Mouse (Mus musculus): ENCODE data around the gene Cacnb2.
A peak's percentile ranks its signal among the peaks of the same experiment; 100 is the strongest.
"Not testable (repeated sequence)": the region's sequence is repeated elsewhere in the genome, so short reads cannot be mapped to it uniquely, and the experiment has no call there.

The Cacnb2 gene

DNA sequence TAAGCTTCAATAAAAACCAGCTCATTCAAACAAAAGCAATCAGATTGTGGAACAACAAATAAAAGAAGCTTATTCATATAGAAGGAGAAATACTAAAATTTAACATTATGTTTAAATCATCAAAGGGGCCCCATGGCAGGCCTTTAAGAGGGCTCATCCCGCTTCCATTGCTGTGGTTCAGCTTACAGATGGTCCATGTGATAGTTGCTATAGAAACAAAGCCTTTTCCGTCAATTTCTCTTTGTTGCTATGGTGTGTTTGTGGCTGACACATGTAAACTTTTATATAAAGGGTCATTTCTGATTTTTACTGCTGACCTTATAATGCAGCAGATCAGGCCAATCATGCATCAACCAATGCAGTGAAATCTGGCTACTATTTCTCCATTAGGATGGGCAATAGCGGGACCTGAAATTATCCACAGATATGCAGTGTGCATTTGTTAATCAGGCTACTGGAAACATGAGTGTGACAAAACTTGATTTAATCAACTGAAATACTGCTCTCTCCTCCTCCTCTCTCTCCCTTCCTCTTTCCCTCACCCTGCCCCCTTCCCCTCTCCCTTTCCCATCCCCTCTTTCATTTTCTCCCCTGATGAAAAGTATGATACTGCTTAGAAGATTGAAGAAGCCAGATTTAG is 54.4 kb downstream of the Cacnb2 start:
- DNase-seq, result no peak

DNA sequence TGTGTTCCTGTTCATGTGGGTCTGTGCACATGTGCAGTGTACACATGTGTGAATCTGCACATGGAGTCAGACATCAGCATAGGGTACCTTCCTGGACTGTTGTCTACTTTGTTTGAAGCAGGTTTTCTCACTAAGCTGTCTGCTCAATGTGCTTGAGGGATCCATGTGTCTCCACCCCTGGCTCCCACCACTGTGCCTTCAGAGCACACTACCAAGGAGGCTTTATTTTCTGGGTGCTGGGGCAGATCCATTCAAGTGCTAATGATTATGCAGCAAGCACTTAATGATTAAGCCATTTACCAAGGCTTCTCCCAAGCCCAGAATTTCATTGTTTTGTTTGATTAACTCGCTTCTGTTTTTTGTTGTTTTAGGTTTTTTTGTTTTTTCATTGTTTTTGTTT is 62.3 kb downstream of the Cacnb2 start:
- DNase-seq, result no peak

DNA sequence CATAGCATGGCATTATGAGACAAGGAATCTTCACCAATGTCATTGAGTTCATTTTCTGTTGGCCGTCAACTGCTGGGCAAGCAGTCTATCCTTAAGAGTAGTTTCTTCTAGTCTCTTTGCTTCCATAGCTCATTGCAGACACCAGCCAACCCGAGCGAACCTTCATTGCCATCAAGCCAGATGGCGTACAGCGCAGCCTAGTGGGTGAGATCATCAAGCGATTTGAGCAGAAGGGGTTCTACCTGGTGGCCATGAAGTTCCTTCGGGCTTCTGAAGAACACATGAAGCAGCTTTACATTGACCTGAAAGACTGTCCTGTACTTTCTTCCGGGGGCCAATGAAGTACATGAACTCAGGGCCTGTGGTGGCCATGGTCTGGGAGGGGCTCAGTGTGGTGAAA is 69.2 kb downstream of the Cacnb2 start:
- DNase-seq, result no peak

DNA sequence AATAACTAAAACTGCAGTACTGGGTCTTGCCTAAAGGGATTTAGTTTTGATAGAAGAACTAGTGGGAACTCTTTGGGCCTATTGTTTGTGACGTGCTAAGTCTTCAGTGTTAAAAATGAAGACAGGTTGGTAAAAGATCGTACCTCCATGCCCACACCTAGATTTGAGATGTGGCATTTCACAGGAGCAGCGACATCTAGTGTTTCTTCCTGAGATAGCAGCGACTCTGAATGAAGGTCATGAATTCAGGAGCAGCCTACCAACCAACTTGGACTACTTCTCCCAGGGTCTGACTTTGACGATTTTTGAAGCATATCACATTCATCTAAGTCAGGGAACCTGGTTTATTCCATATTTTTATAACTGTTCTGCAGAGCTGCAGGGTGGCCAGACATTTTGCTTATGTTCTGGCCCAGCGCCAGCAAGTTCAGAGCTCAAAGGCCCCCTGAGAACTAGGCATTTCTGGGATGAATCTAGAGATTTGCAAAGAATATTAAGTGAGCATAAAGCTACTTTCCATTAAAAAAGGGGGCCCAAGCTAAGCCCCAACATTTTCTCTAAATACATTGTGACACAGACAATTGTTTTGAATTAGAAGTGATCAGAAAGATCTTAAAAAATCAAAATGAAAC is 74.1 kb downstream of the Cacnb2 start:
- DNase-seq, result peak; percentile 52

DNA sequence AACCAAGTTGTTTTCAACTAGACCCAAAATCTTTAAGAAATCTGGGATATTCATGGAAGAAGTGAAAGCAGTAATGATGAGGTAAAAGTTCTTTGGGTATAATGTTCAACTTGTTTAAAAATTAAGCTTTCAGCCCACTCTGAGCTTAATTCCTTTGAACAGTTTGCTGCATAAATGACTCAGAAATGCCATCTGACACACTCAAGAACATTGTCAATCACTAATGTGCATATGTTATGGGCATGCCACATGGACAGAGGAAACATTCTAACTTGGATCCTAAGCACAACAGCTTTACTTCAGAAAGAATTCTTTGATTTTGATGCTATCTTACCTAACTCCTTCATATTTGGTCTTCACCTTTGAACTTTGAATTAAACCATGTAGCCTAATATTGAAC is 81.3 kb downstream of the Cacnb2 start:
- DNase-seq, result no peak

DNA sequence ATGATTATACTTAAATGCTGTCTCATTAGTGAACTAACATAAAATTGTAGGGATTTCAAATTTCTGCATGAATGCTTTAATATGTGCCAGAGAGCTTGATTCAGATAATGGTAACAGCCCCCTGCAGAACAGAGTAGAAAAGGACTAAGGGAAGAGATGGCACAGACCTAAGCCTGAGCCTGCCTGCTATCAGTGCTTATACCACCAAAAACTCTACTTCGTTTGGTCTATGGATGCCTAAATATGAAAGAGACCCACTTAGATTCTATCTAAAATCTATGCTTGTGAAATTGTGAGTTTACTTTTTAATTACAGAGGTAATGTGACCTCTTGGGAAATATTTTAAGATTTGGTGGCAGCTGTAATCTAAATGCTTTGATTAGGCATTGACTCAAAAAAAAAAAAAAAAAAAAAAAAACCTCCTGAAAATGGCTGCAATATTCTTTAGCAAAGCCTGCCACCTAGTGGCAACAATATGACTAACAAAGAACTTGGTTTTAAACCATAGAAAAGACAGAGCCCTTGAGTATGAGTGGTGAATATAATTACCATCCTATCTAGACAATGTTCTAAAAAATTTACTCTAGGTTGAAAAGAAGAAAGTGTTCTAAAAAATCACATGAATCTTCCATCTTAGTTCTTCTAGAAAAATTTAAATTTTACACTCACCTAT is 100.2 kb downstream of the Cacnb2 start:
- DNase-seq, result peak; percentile 48

DNA sequence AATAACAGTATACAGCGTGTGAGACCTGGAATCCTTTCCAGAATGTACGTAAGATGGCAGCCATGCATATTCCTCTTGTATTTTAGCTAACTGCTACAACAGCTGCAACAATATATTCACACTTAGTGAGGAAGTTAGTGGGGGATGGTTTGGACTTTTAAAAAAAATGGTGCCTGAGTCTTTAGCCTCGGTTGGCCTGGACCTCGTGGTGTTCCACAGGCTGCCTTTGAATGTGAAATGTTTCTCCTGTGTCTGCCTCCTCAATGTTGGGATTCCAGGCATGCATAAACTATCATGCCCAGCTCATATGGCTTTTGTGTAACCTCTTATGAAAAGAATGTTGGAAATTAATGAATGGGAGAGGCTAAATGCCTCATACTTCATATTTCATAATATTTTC is 100.8 kb downstream of the Cacnb2 start:
- DNase-seq, result no peak

DNA sequence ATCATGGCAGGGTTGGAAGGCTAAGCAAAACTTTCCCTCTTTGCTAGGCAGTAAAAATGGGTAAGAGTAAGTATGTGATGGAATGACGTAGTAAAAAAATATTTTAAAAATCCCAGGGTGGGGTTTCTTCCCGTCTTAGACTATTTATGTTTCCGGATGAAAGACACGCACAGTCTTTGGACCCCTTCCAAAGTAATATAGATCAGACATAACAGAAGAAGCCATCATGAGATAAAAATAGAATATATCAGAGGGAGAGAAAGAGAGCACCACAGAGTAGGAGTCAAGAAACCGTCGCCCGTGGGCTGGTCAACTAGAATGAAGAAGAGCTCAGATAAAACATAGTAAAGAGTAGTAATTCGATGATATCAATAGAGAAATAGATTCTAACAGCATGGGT is 107.4 kb downstream of the Cacnb2 start:
- no peak for DNase-seq

DNA sequence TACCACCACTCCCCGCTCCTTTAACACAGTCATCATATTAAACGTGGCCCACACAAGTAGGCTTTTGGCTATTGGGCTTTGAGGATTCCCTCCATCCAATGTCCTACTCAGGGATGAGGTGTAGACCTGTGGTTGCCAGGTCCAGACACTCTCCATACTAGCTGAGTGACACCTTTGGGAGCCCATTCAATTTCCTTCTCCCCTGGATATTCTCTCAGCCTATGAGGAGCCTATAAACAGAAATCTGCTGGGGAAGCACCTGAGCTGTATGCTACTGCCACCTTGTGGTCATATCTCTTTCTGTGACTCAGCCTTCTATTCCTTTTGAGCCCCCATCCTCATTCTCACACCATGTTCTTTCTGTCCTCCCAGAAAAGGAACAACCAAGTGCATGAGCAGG is 108.9 kb downstream of the Cacnb2 start:
- peak; percentile 5 for DNase-seq

DNA sequence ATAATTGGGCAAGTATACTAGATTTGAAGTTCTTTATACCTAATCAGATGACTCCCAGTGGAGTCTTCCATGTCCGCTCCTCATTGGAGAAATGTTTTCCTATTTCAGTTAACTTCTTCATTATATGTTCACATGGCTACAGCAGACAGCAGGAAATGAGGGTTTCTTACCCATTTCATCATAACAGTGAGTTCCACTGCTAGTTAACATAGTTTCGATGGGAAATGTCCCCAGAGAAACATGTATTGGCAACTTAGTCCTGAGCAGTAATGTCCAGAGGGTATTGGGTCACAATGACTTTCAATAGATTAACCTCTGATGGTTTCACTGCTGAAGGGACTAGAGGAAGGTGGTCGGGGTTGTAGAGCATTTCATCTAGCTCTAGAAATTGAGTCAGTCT is 110.2 kb downstream of the Cacnb2 start:
- DNase-seq, result no peak

DNA sequence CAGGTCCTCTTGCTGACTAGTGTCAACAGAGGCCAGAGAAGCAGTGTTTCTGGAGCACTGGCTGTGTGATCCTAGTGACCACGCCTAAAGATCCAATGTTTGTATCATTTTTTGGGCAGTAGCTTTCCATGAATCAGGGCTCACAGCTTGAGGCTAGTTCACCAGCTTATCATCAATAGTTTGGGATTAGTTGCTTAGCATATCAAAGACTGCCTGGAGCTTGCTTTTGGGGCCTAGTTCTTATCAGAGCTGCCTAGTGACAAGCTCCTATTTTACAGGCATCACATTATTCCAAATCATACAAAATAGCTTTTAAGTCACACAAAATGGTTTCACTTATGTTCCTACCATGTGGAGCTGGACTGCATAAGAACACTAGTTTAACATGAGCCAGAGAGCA is 113.8 kb downstream of the Cacnb2 start:
- no peak for DNase-seq

DNA sequence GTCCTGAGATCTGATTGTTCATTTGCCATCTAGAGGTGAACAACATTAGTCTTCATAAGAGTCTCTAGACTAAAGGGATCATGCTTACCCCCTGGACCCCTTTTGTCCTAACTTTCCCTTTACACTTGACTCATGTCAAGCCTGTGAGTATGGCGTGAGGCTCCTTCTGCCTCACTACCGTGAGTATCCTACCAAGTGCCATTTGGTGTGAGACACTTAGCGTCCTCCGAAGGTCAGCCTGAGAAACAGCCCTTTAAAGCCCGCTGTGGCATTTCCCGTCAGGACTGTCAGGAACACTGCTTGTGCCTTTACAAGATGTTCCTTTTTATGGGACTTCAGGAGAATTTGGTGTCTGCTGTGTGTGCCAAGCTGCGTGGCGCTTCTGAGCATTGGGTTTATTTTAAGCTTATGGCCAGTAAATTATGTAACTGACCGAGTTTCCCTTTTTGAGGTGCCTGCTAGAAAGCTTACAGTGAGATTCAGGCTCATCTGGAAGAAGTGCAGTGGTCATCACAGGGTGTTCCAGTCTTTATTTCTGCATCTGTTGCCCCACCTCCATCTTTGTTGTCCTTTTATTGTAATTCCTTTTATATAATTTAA is 116.3 kb downstream of the Cacnb2 start:
- no peak for DNase-seq

DNA sequence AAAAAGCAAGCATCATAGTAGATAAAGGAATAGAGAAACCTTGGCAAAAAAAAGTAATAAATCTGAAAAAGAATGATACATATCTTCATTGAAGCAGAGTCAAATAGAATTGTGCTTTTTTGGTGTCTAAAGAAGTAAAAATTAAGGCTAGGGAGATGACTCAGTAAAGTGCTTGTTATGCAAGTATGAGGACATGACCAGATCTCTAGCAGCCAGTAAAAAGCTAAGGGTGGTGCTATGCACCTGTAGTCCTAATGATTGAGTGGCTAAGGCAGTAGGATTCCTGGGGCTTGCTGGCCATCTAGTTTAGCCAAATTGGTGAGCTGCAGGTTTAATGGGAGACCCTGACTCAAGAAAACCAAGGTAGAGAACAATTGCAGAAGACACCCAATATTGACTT is 122.5 kb downstream of the Cacnb2 start:
- no peak for DNase-seq

DNA sequence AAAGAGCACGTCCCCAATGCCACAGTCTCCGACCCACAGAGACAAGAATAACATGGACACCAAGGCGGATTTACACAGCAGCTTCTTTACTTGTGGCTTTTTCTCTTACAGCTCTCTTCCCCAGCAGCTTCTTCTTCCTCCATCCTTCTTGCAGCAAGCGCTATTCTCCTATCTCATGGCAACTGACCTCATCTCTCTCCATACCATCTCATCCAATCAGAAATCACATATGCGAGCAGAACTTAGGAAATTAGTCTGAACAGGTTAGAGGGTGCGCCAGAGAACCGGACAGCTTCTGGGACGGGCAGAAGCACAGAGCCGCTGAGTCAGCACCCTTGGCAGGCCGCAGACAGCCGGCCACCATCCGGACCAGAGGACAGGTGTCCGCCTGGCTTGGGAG is 123.7 kb downstream of the Cacnb2 start:
- DNase-seq, result not testable (repeated sequence)

DNA sequence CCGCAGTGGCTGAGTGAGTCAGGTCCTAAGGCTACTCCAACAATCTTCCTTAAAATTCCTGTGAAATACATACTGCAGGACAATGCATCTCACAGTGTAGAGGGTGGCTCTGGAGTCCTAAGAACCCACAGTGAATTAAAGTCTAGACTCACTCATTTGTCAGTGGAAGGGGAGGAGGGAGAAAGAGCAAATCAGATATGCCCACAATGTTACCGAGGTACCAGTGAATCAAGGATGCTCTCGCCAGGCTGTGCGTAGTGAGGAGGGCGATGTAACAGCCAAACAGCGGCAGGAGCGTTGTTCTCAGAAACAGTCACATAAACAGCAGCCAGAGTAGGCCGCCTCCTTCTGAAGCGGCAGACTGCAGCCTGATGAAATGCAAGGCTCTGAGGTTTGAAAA is 136.0 kb downstream of the Cacnb2 start:
- no peak for DNase-seq

DNA sequence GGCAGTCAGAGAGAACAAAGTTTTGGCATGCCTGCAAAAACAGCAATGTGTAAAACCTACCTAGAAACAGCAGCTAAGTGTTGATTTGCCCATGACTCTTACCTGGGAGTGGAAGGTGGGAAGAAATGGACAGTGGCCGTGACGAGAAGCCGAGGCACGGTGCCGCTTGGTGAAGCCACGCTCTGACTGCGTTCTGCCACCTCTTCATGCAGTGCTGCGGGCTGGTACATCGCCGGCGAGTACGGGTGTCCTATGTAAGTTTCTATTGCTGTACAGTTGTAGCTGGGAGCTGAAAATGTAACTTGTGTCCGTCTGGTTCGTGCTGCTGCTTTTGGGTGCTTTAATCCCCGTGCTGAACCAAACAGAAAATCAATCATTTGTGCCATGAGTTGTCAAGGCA is 136.6 kb downstream of the Cacnb2 start:
- DNase-seq, result no peak

DNA sequence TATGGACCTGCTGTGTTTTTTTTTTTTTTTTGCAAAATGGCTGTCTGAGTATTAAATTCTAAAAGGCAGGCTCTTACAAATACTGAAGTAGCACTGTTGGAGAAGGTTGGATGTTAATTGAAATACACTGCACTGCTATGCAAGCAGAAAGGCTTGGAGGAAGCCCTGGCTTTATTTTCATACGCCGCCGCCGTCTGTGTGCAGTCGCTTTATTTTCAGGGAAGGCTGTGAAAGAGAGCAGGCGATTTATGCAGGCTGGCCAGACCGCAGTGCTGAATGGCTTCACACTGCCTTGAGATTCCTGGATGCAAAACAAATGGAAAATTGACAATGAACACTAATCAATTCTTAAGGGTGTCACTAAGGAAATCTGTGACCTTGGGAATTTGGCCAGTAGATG is 137.5 kb downstream of the Cacnb2 start:
- no peak for DNase-seq

DNA sequence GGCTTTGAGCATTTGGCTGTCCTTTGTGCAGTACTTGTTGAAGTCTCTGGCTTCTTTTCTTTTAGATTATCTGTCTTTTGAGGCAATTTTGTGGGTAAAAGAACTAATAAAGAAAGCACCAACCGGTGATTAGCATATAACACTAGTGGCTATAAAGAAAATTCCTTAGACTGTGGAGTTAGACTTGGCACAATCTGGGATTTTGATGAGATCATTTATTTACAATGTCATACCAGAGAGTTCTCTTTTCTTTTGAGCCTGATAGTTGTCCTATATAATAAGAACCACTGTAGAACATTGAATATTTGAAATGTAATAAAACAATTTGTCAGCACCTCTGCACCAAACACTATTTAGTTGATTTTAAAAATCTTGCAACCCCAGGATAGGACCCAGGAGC is 141.9 kb downstream of the Cacnb2 start:
- no peak for DNase-seq

DNA sequence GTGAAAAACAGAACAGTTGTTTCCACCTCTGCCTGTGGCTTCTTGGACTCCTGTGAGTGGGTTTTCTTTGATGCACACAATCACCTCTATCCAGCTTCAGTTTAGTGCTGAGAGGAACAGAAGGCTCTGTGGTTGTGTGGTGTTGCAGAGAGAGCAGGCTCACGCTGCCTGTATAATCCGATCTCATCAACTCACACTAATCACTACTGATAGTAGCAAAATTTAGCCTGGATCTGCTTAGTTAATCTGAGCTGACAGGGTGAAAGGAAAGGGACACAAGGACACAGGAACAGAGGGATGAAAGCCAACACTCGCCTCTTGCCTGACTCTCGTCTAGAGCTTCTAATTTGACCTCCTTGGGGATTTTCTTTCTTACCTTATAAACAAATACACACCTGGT is 160.0 kb downstream of the Cacnb2 start:
- no peak for DNase-seq

DNA sequence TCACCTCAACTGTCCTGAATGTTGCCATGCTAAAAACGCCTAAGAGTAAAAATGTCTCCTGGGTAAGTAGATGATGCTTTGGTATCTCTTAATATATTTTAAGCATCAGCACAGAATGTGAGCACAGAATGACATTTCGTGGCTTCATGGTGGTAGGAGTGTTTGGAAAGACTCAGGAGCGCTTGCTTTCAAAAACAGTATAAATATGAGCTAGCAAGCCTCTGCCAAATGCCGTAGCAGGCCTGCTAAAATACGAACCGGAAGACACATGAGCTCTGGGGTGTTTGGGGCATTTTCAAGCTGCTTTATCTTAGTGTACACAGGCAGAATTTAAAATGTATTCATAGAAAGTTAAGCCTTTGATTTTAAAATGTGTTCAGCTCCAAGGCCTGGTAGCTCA is 161.0 kb downstream of the Cacnb2 start:
- no peak for DNase-seq

DNA sequence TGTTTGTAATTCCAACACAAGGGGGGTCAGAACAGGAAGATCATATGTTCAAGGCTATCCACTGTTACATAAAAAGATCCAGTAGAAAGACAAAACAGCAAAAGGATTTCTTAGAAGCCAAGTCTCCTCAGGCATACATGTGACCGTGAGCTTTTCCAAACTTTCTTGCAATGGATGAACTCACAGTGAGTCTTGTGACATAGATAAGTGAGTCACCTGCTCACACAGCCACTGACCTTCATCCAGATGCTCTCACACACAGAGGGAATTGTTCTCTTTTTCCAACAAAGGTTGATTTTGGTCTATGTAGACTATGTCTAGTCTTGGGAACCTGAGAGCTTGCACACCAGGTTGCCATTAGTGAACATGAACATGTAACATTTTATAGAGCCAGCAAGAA is 166.6 kb downstream of the Cacnb2 start:
- DNase-seq, result no peak

DNA sequence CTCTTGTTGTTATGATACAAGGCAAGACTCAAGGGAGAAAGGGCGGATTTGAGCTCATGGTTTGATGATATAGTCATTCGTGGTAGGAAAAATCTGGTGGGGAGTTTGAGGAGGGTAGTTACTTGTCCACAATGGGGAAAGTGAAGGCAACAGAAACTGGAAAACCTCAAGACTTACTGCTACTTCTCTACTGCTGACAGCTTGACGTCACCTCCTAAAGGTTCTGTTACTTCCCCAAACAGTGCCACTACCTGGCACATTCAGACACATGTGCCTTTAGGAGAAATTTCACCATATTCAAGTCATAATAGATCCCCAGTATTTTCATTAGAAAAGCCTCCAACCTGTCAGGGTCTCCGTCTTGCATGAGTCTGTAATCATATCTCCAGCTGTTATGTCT is 167.7 kb downstream of the Cacnb2 start:
- no peak for DNase-seq

DNA sequence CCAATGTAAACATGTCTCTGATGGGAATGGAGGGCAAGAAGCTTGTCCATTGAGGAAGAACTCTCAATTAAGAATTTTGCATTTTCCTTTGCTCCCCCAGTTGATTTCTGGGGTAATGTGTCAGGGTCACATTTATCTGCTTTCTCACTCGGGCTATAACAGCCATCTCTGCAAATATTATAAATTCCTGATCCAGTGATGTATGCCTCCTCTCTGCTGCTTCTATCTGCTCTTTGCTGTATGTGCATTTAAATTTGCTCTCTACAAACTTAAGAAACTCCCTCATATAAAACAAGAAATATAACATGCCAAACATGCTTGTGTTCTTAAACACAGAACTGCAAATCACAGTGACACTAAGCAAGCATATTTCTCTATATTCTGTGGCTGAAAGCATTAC is 171.5 kb downstream of the Cacnb2 start:
- no peak for DNase-seq

DNA sequence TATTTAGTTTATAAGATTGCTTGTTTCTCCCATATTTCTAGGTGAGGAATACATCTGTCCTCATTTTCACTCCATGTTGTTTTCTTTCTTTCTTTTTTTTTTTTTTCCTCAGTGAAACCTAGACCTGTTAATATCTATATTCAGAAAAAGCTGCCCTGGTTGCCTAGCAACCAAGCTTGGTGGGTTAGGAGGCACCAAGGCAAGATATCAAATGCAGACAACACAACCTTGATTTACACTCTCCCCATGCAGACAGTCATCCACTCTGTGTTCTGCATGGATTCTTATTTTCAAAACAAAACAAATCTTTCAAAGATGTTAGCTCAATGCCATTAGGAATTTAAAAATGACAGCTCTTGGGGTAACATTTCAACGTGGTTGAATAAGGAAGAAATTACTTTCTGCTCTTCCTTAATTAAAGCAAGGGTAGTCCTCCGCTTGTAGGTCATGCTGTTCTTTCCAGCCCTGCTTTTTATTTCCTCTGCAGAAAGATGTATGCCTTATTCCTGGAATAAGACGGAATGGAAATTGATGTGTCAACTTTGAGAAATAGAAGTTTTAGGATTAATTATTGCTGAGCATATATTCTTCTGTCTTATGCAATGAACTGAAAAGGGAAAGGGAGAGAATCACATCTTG is 172.1 kb downstream of the Cacnb2 start:
- no peak for DNase-seq
